Mouse (Mus musculus) urinary bladder, postnatal 10 days (tissue): ENCODE data around the gene Olfr70.

Experiments used
- DNase-seq: peaks from one replicate; pipeline ENCODE4 v3.0.0; 2022; ENCODE audit warnings: low spot score

The Olfr70 gene

GRCm38 (mm10) chr4:43655656-43656338 is 44.8 kb downstream of the Olfr70 start:
- no peak for DNase-seq

- no peak for DNase-seq
Measured at GRCm38 (mm10) chr4:43653161-43654015, 47.2 kb downstream of the Olfr70 start, which contains the start of gene Spag8. TSS of gene Spag8 (minus strand) at chr4:43653594.

DNA sequence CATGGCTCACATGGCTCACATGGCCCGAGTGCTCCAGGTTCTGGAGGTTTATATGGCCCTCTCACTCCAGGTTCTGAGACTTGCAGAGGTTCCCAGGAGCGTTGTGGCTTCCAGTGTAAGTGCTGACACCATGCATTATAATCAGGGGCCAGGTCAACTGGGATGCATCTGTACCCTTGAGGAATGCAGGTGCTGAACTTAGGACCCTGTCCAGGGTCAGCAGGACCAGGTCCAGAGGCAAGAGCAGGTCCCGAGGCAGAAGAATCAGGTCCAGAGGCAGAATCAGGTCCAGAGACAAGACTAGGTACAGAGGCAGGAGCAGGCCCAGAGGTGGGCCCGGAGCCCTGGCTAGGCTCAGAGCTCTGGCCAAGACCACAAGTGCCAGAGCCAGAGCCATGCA is 47.9 kb downstream of the Olfr70 start:
- no peak for DNase-seq

DNA sequence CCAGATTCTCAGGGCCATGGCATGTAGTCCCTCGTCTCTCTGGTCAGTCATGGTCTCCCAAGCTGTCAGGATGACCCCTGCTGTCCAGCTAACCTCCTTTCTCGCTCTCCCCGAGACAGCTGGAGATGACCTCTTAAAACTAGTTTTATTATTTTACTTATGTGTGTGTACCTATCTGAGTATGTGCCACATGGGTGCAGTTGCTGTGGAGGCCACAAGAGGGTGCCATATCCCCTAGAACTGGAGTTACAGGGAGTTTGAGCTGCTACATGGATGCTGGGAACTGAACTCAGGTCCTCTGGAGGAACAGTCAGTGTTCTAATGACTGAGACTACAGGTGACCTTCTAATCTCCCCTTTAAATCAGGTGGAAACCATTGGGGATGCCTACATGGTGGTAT is 50.8 kb downstream of the Olfr70 start:
- DNase-seq = no peak
